Comparison of ENCODE assay signal across 8 mouse cellular contexts in genomic region chr3:101109558-101110021, GRCm38 (mm10). TPM values are rescaled to one million over a fixed set of nuclear protein-coding genes. Genes with fewer than 3 reads are reported as not detected.
DNase-seq lines count a peak whose midpoint lies in the region; ATAC-seq lines count a peak whose summit lies in the region.

No protein-coding gene starts in this region.

- peak overlapping the region; percentile 91 for H3K4me2 ChIP-seq in heart, embryonic 12.5 days
- H3K4me2 ChIP-seq in kidney, embryonic 16.5 days (replicated peaks; ENCODE audit: low read depth, low read length) = peak overlapping the region; percentile 91
- peak overlapping the region; percentile 84 for H3K4me2 ChIP-seq in stomach, embryonic 16.5 days (ENCODE audit: low read depth, low read length)

- peak; percentile 41 for DNase-seq in retina, embryonic 14.5 days (ENCODE audit: low spot score)
- no peak for DNase-seq in retina, postnatal 1 day
- DNase-seq in lung, postnatal 25 days (ENCODE audit: low spot score) = peak; percentile 46
- no peak for DNase-seq in layer of hippocampus, adult 18-20 months (ENCODE audit: low spot score in 2 of 2)

- H3K36me3 ChIP-seq in heart, embryonic 12.5 days = no peaks in the 10 kb centered on the region
- H3K36me3 ChIP-seq in kidney, embryonic 16.5 days (ENCODE audit: insufficient read depth, low read length) = no peaks in the 10 kb centered on the region
- no peaks in the 10 kb centered on the region for H3K36me3 ChIP-seq in stomach, embryonic 16.5 days (ENCODE audit: control insufficient read depth, insufficient read depth, low read length)

- H3K27me3 ChIP-seq in heart, embryonic 12.5 days (replicated peaks) = no peaks in the 10 kb centered on the region
- no peaks in the 10 kb centered on the region for H3K27me3 ChIP-seq in kidney, embryonic 16.5 days (ENCODE audit: insufficient read depth, low read length)
- no peaks in the 10 kb centered on the region for H3K27me3 ChIP-seq in stomach, embryonic 16.5 days (ENCODE audit: control insufficient read depth, insufficient read depth, low read length)

- H3K4me3 ChIP-seq in brown adipose tissue, adult 24 weeks (ENCODE audit: insufficient read depth, low read depth, low read length) = peak overlapping the region; percentile 77
- H3K4me3 ChIP-seq in heart, embryonic 12.5 days = peak overlapping the region; percentile 93
- peak overlapping the region; percentile 71 for H3K4me3 ChIP-seq in kidney, embryonic 16.5 days (ENCODE audit: low read length)
- H3K4me3 ChIP-seq in stomach, embryonic 16.5 days (replicated peaks; ENCODE audit: low read length) = peak overlapping the region; percentile 78

- no peaks in the 10 kb centered on the region for H3K9me3 ChIP-seq in heart, embryonic 12.5 days (replicated peaks)
- no peaks in the 10 kb centered on the region for H3K9me3 ChIP-seq in kidney, embryonic 16.5 days (ENCODE audit: low read length)
- no peaks in the 10 kb centered on the region for H3K9me3 ChIP-seq in stomach, embryonic 16.5 days (replicated peaks; ENCODE audit: control insufficient read depth, low read length)

- peak; percentile 68 for ATAC-seq in heart, embryonic 12.5 days (ENCODE audit: insufficient number of reproducible peaks, low FRiP score)
- ATAC-seq in kidney, embryonic 16.5 days (ENCODE audit: low FRiP score, low TSS enrichment) = peak; percentile 74
- peak; percentile 57 for ATAC-seq in stomach, embryonic 16.5 days (ENCODE audit: insufficient read depth, low FRiP score)

- WGBS in heart, embryonic 12.5 days = under 1% methylated on average over 47 of the region's 47 CpGs
- under 1% methylated on average over 37 of the region's 47 CpGs for WGBS in kidney, embryonic 16.5 days
- under 1% methylated on average over 35 of the region's 47 CpGs for WGBS in stomach, embryonic 16.5 days

- no peak overlapping the region for H3K27ac ChIP-seq in brown adipose tissue, adult 24 weeks (replicated peaks; ENCODE audit: low read depth, low read length)
- peak overlapping the region; percentile 86 for H3K27ac ChIP-seq in heart, embryonic 12.5 days (ENCODE audit: poor library complexity, severe bottlenecking)
- H3K27ac ChIP-seq in kidney, embryonic 16.5 days (ENCODE audit: low read length) = peak overlapping the region; percentile 57
- H3K27ac ChIP-seq in stomach, embryonic 16.5 days (ENCODE audit: low read length) = peak overlapping the region; percentile 95

- peak overlapping the region; percentile 95 for H3K9ac ChIP-seq in heart, embryonic 12.5 days
- H3K9ac ChIP-seq in kidney, embryonic 16.5 days (replicated peaks; ENCODE audit: low read length) = peak overlapping the region; percentile 84
- peak overlapping the region; percentile 87 for H3K9ac ChIP-seq in stomach, embryonic 16.5 days (ENCODE audit: low read length)

- no peaks in the 10 kb centered on the region for H3K4me1 ChIP-seq in brown adipose tissue, adult 24 weeks (ENCODE audit: control insufficient read depth, insufficient read depth, insufficient read length, low read length)
- peaks cover 48% of the 10 kb centered on the region for H3K4me1 ChIP-seq in heart, embryonic 12.5 days (replicated peaks)
- H3K4me1 ChIP-seq in kidney, embryonic 16.5 days (ENCODE audit: insufficient read depth, low read length) = peaks cover 29% of the 10 kb centered on the region
- H3K4me1 ChIP-seq in stomach, embryonic 16.5 days (ENCODE audit: control insufficient read depth, insufficient read depth, low read length) = peaks cover 44% of the 10 kb centered on the region

RNA-seq across cellular contexts. Expression of gene Ptgfrn, which starts 0.5 kb away (rescaled TPM):
- 3.8 and 7.5 TPM in 2 replicates for polyA plus RNA-seq in brown adipose tissue, adult 24 weeks (2012; ENCODE audit: insufficient read depth, insufficient read length, missing spikeins)
- polyA plus RNA-seq in heart, embryonic 12.5 days (2016; fragmentation: Nextera tagmentation; extraction: Ambion mirVana) = 6.8 and 7.3 TPM in 2 replicates
- 2.1 and 2.4 TPM in 2 replicates for polyA plus RNA-seq in kidney, embryonic 16.5 days (2015; fragmentation: Nextera tagmentation; extraction: Ambion mirVana)
- 4.6 and 4.9 TPM in 2 replicates for polyA plus RNA-seq in stomach, embryonic 16.5 days (2015; fragmentation: Nextera tagmentation; extraction: Ambion mirVana)
- total RNA-seq in layer of hippocampus, adult 18-20 months (2021) = 10 to 100 TPM in 1 of 2 experiments, 1 to 10 TPM in 1; 7.8 to 11.1 TPM

Comparison
In these comparisons a context has a peak if more than half of its experiments do, and no peak if none do; other contexts are left out.
1. DNase-seq: peak in retina, embryonic 14.5 days (single experiment) and lung, postnatal 25 days (single experiment); none in retina, postnatal 1 day (single experiment) and layer of hippocampus, adult 18-20 months (0 of 2).
2. Peak in every context shown above with its lines, with median percentiles within 50 percentile points of each other: H3K4me3 ChIP-seq, ATAC-seq, H3K4me2 ChIP-seq and H3K9ac ChIP-seq.